Mouse (Mus musculus) erythroblast, embryonic 14.5 days (primary cell): Measurements from ENCODE around the gene Nfu1.

Source experiments
- GATA1 ChIP-seq: IDR thresholded peaks from 2 replicates; pipeline ENCODE4 v1.6.1; 2012; ENCODE audit warnings: low read length, inconsistent platforms, mixed read lengths
- TAL1 ChIP-seq: IDR thresholded peaks from 3 replicates; pipeline ENCODE4 v1.6.1; 2012; ENCODE audit warnings: low read length, inconsistent platforms, mixed read lengths

- TF ChIP-seq GATA1 = no peak
- TF ChIP-seq TAL1 = no peak
These were observed 23.5 kb upstream of the Nfu1 start for GRCm38 (mm10) chr6:86985314-86986106.
